8 mouse cellular contexts compared by ENCODE assay signal in the genomic region with DNA sequence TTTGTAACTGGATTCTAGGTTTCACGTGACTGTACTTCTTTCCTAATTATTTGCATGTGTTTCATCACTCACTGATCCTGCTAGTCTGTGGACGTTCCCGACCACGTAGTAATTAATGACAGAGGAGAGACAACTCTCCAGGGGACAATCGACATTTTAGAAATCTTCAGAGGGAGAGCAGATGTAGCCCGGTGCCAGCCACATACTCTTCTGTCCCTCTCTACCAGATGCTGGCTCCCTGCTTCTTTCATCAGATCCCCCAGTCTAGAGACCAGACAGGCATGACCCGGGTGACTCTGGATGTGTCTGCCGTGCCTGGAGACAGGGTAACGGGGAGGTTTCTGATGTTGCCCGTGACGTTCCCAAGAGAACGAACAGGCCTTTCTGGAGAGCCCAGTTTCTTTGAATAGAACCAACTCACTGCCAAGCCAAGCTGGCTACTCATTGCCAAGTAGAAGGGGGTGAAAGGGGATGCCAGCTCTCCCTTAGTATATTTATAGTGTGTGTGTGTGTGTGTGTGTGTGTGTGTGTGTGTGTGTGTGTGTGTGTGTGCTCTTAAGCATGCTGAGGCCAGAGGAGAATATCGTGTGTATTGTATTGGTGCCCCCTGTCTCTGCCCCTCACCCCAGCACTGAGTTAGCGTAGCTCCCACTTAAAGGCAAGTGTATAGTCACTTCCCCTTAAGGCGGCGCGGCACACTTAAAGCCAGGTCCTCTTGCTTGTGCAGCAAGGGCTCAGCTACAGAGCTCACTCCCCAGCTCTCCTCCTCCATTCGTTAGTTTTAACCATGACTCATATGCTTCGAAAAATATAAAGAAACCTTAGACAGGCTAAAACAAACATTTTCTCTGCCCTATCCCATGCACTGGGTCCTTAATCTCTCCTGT.
DNase-seq lines count a peak whose midpoint lies in the region; ATAC-seq lines count a peak whose summit lies in the region.

No protein-coding gene starts in this region.

- H3K4me2 ChIP-seq in midbrain, embryonic 14.5 days (ENCODE audit: low read length), result no peak overlapping the region
- H3K4me2 ChIP-seq in midbrain, embryonic 11.5 days, result no peak overlapping the region
- peak overlapping the region; percentile 24; the same call in 1 of the 2 replicates for H3K4me2 ChIP-seq in limb, embryonic 11.5 days (ENCODE audit: low read depth, severe bottlenecking)

- H3K4me3 ChIP-seq in midbrain, embryonic 14.5 days (replicated peaks; ENCODE audit: low read depth, low read length), result no peak overlapping the region
- no peak overlapping the region for H3K4me3 ChIP-seq in midbrain, embryonic 11.5 days (ENCODE audit: low read depth, low read length)
- no peak overlapping the region for H3K4me3 ChIP-seq in limb, embryonic 11.5 days (ENCODE audit: low read depth, low read length)

- no peak overlapping the region for H3K9ac ChIP-seq in midbrain, embryonic 14.5 days (replicated peaks; ENCODE audit: low read length)
- no peak overlapping the region for H3K9ac ChIP-seq in midbrain, embryonic 11.5 days (ENCODE audit: low read length)
- no peak overlapping the region for H3K9ac ChIP-seq in limb, embryonic 11.5 days (ENCODE audit: low read length)

- WGBS in midbrain, embryonic 14.5 days, result 70% methylated on average over 19 of the region's 19 CpGs
- 75% methylated on average over 19 of the region's 19 CpGs for WGBS in midbrain, embryonic 11.5 days
- WGBS in limb, embryonic 11.5 days, result 34% methylated on average over 19 of the region's 19 CpGs

- no peaks in the 10 kb centered on the region for H3K27me3 ChIP-seq in midbrain, embryonic 14.5 days (ENCODE audit: control insufficient read depth, insufficient read depth, low read length)
- no peaks in the 10 kb centered on the region for H3K27me3 ChIP-seq in midbrain, embryonic 11.5 days (ENCODE audit: control insufficient read depth, insufficient read depth, low read length)
- H3K27me3 ChIP-seq in limb, embryonic 11.5 days (ENCODE audit: control insufficient read depth, insufficient read depth, low read length), result no peaks in the 10 kb centered on the region

- H3K36me3 ChIP-seq in midbrain, embryonic 14.5 days (ENCODE audit: control insufficient read depth, insufficient read depth, low read length), result peaks cover 3% of the 10 kb centered on the region; the same call in 1 of the 2 replicates
- H3K36me3 ChIP-seq in midbrain, embryonic 11.5 days (ENCODE audit: control insufficient read depth, insufficient read depth, low read length), result no peaks in the 10 kb centered on the region
- no peaks in the 10 kb centered on the region; the same call in 1 of the 2 replicates for H3K36me3 ChIP-seq in limb, embryonic 11.5 days (ENCODE audit: control insufficient read depth, insufficient read depth, low read length)

- peak; percentile 57 for DNase-seq in adrenal gland, postnatal 10 days
- DNase-seq in adrenal gland, postnatal 25 days, result no peak
- DNase-seq in midbrain, embryonic 14.5 days, result peak; percentile 51
- DNase-seq in midbrain, embryonic 11.5 days (ENCODE audit: low spot score, missing footprints), result no peak
- peak; percentile 23 for DNase-seq in gastrocnemius, postnatal 10 days
- no peak for DNase-seq in limb, embryonic 11.5 days (ENCODE audit: low spot score)
- no peak for DNase-seq in T-cell, adult 2 months (ENCODE audit: low spot score)
- DNase-seq in ovary, adult 18-20 months (ENCODE audit: low spot score), result no peak

- no peaks in the 10 kb centered on the region for H3K9me3 ChIP-seq in midbrain, embryonic 14.5 days (ENCODE audit: control insufficient read depth, low read length)
- no peaks in the 10 kb centered on the region for H3K9me3 ChIP-seq in midbrain, embryonic 11.5 days (ENCODE audit: control insufficient read depth, low read length)
- H3K9me3 ChIP-seq in limb, embryonic 11.5 days (ENCODE audit: control insufficient read depth, low read length), result no peaks in the 10 kb centered on the region

- no peak overlapping the region for H3K27ac ChIP-seq in midbrain, embryonic 14.5 days (replicated peaks; ENCODE audit: low read depth, low read length)
- H3K27ac ChIP-seq in midbrain, embryonic 11.5 days (ENCODE audit: low read depth, low read length), result no peak overlapping the region
- no peak overlapping the region; the same call in 1 of the 2 replicates for H3K27ac ChIP-seq in limb, embryonic 11.5 days (replicated peaks; ENCODE audit: low read depth, low read length)

- no peak for ATAC-seq in midbrain, embryonic 14.5 days (ENCODE audit: low FRiP score, low TSS enrichment)
- no peak for ATAC-seq in midbrain, embryonic 11.5 days (ENCODE audit: low FRiP score)
- ATAC-seq in limb, embryonic 11.5 days (ENCODE audit: insufficient number of reproducible peaks, low FRiP score, low TSS enrichment, low read depth), result 0 out of 2 replicates have a peak, but pooled peaks have one; percentile 17

- H3K4me1 ChIP-seq in midbrain, embryonic 14.5 days (ENCODE audit: control insufficient read depth, insufficient read depth, low read length), result no peaks in the 10 kb centered on the region; the same call in 1 of the 2 replicates
- H3K4me1 ChIP-seq in midbrain, embryonic 11.5 days (ENCODE audit: control insufficient read depth, insufficient read depth, low read length), result no peaks in the 10 kb centered on the region
- peaks cover 20% of the 10 kb centered on the region for H3K4me1 ChIP-seq in limb, embryonic 11.5 days (ENCODE audit: control insufficient read depth, insufficient read depth, low read length)

Comparison
In these comparisons a context has a peak if more than half of its experiments do, and no peak if none do; other contexts are left out.
1. DNase-seq: peak in adrenal gland, postnatal 10 days (single experiment), midbrain, embryonic 14.5 days (single experiment) and gastrocnemius, postnatal 10 days (single experiment); none in adrenal gland, postnatal 25 days (single experiment), midbrain, embryonic 11.5 days (single experiment), limb, embryonic 11.5 days (single experiment), T-cell, adult 2 months (single experiment) and ovary, adult 18-20 months (single experiment).